Mouse (Mus musculus) limb, embryonic 11.5 days (tissue): Measurements from ENCODE around the gene Dsn1. TPM values are rescaled to one million over a fixed set of nuclear protein-coding genes. Genes with fewer than 3 reads are reported as not detected.

Source experiments
- ATAC-seq: fragments of 200-750 bp; cut with Nextera tagmentation; 2 replicates; pipeline ENCODE4 v1.8.0; 2017; ENCODE audit warnings: low read depth; ENCODE audit not compliant: insufficient number of reproducible peaks, low FRiP score, low TSS enrichment
- DNase-seq: peaks from one replicate; pipeline ENCODE4 v3.0.0-alpha.2; 2015; ENCODE audit warnings: low spot score
- H3K27ac ChIP-seq: fragments of 300-500 bp; sonication (generic); replicated peaks from 2 replicates; pipeline ENCODE4 v1.5.1; 2014; ENCODE audit warnings: low read depth, mild to moderate bottlenecking, low read length
- H3K27me3 ChIP-seq: fragments of 300-500 bp; sonication (generic); 2 replicates; pipeline ENCODE4 v1.6.1; 2014; ENCODE audit warnings: mild to moderate bottlenecking, low read length, mixed read lengths; ENCODE audit not compliant: control insufficient read depth, insufficient read depth
- H3K36me3 ChIP-seq: fragments of 300-500 bp; sonication (generic); 2 replicates; pipeline ENCODE4 v1.6.1; 2014; ENCODE audit warnings: mild to moderate bottlenecking, low read length, moderate library complexity, mixed read lengths; ENCODE audit not compliant: control insufficient read depth, insufficient read depth
- H3K4me1 ChIP-seq: fragments of 300-500 bp; sonication (generic); 2 replicates; pipeline ENCODE4 v1.6.1; 2014; ENCODE audit warnings: low read length, mixed read lengths; ENCODE audit not compliant: control insufficient read depth, insufficient read depth
- H3K4me2 ChIP-seq: fragments of 300-500 bp; sonication (generic); 2 replicates; pipeline ENCODE4 v1.6.1; 2014; ENCODE audit warnings: low read depth, mild to moderate bottlenecking, moderate library complexity; ENCODE audit not compliant: severe bottlenecking
- H3K4me3 ChIP-seq: fragments of 300-500 bp; sonication (generic); 2 replicates; pipeline ENCODE4 v1.5.1; 2014; ENCODE audit warnings: low read depth, low read length
- H3K9ac ChIP-seq: fragments of 300-500 bp; sonication (generic); 2 replicates; pipeline ENCODE4 v1.6.1; 2014; ENCODE audit warnings: mild to moderate bottlenecking, low read length
- H3K9me3 ChIP-seq: fragments of 300-500 bp; sonication (generic); 2 replicates; pipeline ENCODE4 v1.6.1; 2016; ENCODE audit warnings: low read length; ENCODE audit not compliant: control insufficient read depth
- WGBS: fragments of 180-500 bp; shearing (Covaris S2); extraction: QIAGEN DNeasy Blood & Tissue Kit; methylation state at CpG from one replicate; pipeline ENCODE4 v1.1.7; 2014; 5-methylcytosine and 5-hydroxymethylcytosine counted together
- polyA plus RNA-seq: library from polyadenylated mRNA; unstranded; fragments of >200 nt; fragmentation: Nextera tagmentation; extraction: Ambion mirVana; gene quantifications from 2 replicates; pipeline ENCODE4 v1.2.1, GENCODE M21; 2014

Dsn1 gene
- polyA plus RNA-seq, 1 experiment from 2014 or later = 57.0 TPM

- H3K4me3 ChIP-seq = no peak overlapping the region
- no peaks in the 10 kb centered on the region for H3K36me3 ChIP-seq
- 58% methylated on average over 2 of the region's 2 CpGs for WGBS
- no peak overlapping the region for H3K9ac ChIP-seq
- H3K27ac ChIP-seq = no peak overlapping the region
- no peak for ATAC-seq
- no peaks in the 10 kb centered on the region for H3K27me3 ChIP-seq
- H3K4me1 ChIP-seq = no peaks in the 10 kb centered on the region
- no peaks in the 10 kb centered on the region for H3K9me3 ChIP-seq
- H3K4me2 ChIP-seq = no peak overlapping the region
- no peak for DNase-seq
These were observed 32.0 kb downstream of the Dsn1 start for GRCm38 (mm10) chr2:156974967-156975366.

GRCm38 (mm10) chr2:156973316-156974100, 33.4 kb downstream of the Dsn1 start:
- Histone ChIP-seq H3K9me3 (no peaks in the 10 kb centered on the region), H3K4me3 (no peak overlapping the region), H3K4me1 (no peaks in the 10 kb centered on the region), H3K36me3 (no peaks in the 10 kb centered on the region), H3K27ac (no peak overlapping the region), H3K9ac (no peak overlapping the region), H3K27me3 (no peaks in the 10 kb centered on the region), H3K4me2 (no peak overlapping the region)
- WGBS = 86% methylated on average over 5 of the region's 5 CpGs
- no peak for DNase-seq
- ATAC-seq = no peak

GRCm38 (mm10) chr2:156970253-156970652, 36.7 kb downstream of the Dsn1 start:
- DNase-seq (no peak), ATAC-seq (no peak)
- Histone ChIP-seq H3K36me3 (no peaks in the 10 kb centered on the region), H3K27me3 (no peaks in the 10 kb centered on the region), H3K9ac (no peak overlapping the region), H3K9me3 (no peaks in the 10 kb centered on the region), H3K4me3 (no peak overlapping the region), H3K4me2 (no peak overlapping the region), H3K4me1 (no peaks in the 10 kb centered on the region), H3K27ac (no peak overlapping the region)
- WGBS = 88% methylated on average over 7 of the region's 7 CpGs

- no peak overlapping the region for H3K27ac ChIP-seq
- DNase-seq = no peak
- H3K4me2 ChIP-seq = no peak overlapping the region
- no peak overlapping the region for H3K4me3 ChIP-seq
- no peaks in the 10 kb centered on the region for H3K27me3 ChIP-seq
- ATAC-seq = no peak
- H3K4me1 ChIP-seq = no peaks in the 10 kb centered on the region
- no peaks in the 10 kb centered on the region for H3K9me3 ChIP-seq
- no peak overlapping the region for H3K9ac ChIP-seq
- H3K36me3 ChIP-seq = no peaks in the 10 kb centered on the region
- 84% methylated on average over 4 of the region's 4 CpGs for WGBS
These were observed 38.5 kb downstream of the Dsn1 start for GRCm38 (mm10) chr2:156968501-156968900.

GRCm38 (mm10) chr2:156967388-156967787, 39.6 kb downstream of the Dsn1 start:
- H3K9ac ChIP-seq = no peak overlapping the region
- H3K27ac ChIP-seq = no peak overlapping the region
- WGBS = 89% methylated on average over 6 of the region's 6 CpGs

GRCm38 (mm10) chr2:156963891-156964290, 43.1 kb downstream of the Dsn1 start:
- H3K9ac ChIP-seq = no peak overlapping the region
- H3K4me3 ChIP-seq = no peak overlapping the region
- no peaks in the 10 kb centered on the region for H3K36me3 ChIP-seq
- no peaks in the 10 kb centered on the region for H3K4me1 ChIP-seq
- no peak for DNase-seq
- WGBS = 93% methylated on average over 7 of the region's 7 CpGs
- no peak overlapping the region for H3K4me2 ChIP-seq
- no peaks in the 10 kb centered on the region for H3K27me3 ChIP-seq
- no peak for ATAC-seq
- no peaks in the 10 kb centered on the region for H3K9me3 ChIP-seq
- H3K27ac ChIP-seq = no peak overlapping the region

More at GRCm38 (mm10) chr2:156967388-156967787, 39.6 kb downstream of the Dsn1 start:
- Histone ChIP-seq H3K4me2 (no peak overlapping the region), H3K27me3 (no peaks in the 10 kb centered on the region), H3K36me3 (no peaks in the 10 kb centered on the region), H3K4me1 (no peaks in the 10 kb centered on the region), H3K4me3 (no peak overlapping the region), H3K9me3 (no peaks in the 10 kb centered on the region)
- DNase-seq = no peak
- no peak for ATAC-seq

- ATAC-seq (no peak), DNase-seq (no peak)
- H3K4me2 ChIP-seq = no peak overlapping the region
- H3K4me3 ChIP-seq = no peak overlapping the region
- no peak overlapping the region for H3K27ac ChIP-seq
- no peaks in the 10 kb centered on the region for H3K36me3 ChIP-seq
- no peaks in the 10 kb centered on the region for H3K9me3 ChIP-seq
- H3K27me3 ChIP-seq = no peaks in the 10 kb centered on the region
- no peaks in the 10 kb centered on the region for H3K4me1 ChIP-seq
- WGBS = 91% methylated on average over 9 of the region's 9 CpGs
- H3K9ac ChIP-seq = no peak overlapping the region
These were observed 48.3 kb downstream of the Dsn1 start for GRCm38 (mm10) chr2:156958496-156959252.

- no peaks in the 10 kb centered on the region for H3K36me3 ChIP-seq
- H3K4me1 ChIP-seq = no peaks in the 10 kb centered on the region
- no peaks in the 10 kb centered on the region for H3K27me3 ChIP-seq
- DNase-seq = no peak
- no peak overlapping the region for H3K9ac ChIP-seq
- H3K4me3 ChIP-seq = no peak overlapping the region
- WGBS = 87% methylated on average over 2 of the region's 2 CpGs
- ATAC-seq = no peak
- H3K9me3 ChIP-seq = no peaks in the 10 kb centered on the region
- H3K4me2 ChIP-seq = no peak overlapping the region
- H3K27ac ChIP-seq = no peak overlapping the region
These were observed 49.9 kb downstream of the Dsn1 start for GRCm38 (mm10) chr2:156957035-156957434.
